Mouse (Mus musculus): ENCODE measurements around the gene Fam219b. TPM values are rescaled to one million over a fixed set of nuclear protein-coding genes. Genes with fewer than 3 reads are reported as not detected.

Gene Fam219b
- polyA plus RNA-seq (2016; fragmentation: Nextera tagmentation; extraction: Ambion mirVana): 19.6 and 20.2 TPM in 2 replicates

DNA sequence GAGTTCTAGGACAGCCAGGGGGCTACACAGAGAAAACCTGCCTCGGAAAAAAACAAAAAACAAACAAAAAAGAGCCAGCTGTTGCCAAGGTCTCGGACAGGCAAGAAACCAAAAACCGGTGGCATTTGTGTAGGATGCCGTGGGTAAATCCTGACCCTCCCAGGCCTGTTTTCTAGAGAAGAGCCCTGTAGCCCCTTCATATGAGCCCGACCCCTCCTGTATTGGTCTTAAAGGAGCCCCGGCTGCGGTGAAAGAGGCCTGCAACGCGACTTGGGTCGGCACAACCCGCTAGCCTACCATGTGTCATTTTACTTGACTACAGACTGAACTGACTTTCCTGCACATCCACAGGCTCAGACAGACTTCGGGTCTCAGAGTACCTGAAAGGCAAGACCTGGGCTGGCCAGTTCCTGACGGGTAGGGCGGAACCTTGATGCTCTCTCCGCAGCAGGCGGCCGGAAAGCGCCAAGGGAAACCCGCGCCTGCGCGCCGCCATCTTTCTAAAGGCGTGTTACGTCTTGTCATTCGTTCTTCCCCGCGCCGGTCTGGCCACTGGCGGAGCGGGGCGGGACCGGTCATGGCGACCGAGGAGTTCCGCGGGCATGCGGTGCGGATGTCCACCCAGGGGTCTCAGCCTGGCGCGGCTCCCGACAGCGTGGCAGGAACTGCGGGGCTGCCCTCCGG is at the start of gene Fam219b:
TSS of gene Fam219b (plus strand) at position 485 of the 684 bp plus-strand sequence.
- Histone ChIP-seq H3K4me1 (peaks cover 18% of the 10 kb centered on the region), H3K36me3 (peaks cover 43% of the 10 kb centered on the region), H3K9ac (peak within 1 kb of the TSS; percentile 83), H3K27me3 (replicated peaks) (no peaks in the 10 kb centered on the region), H3K27ac (peak within 1 kb of the TSS; percentile 57; the same call in 1 of the 2 replicates), H3K4me3 (peak within 1 kb of the TSS; percentile 76), H3K9me3 (no peaks in the 10 kb centered on the region), H3K4me2 (replicated peaks) (peak within 1 kb of the TSS; percentile 86)
- peak; percentile 84 for ATAC-seq (ENCODE audit: low FRiP score, low read depth)
- WGBS: 2% methylated on average over 45 of the region's 45 CpGs

DNA sequence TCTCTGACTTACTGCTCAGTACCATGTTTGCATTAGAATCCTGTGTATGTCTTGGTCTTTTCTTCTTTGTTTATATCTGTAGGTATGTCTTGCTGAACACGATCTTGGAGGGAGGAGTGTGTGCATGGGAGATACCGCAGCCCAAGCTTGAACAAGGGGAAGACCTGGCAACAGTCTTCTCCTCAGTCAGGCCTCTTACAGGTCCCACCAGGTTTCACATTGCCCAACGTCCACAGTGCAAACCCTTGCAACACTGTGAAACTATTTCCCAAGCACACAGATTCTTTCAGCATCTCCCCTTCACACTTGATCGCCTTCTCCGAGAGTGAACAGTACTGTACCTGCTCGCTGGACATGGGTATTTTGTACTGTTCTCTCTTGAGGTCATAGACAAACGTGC is 49.5 kb upstream of the Fam219b start:
- Histone ChIP-seq H3K36me3 (no peaks in the 10 kb centered on the region), H3K9me3 (no peaks in the 10 kb centered on the region), H3K4me2 (replicated peaks) (no peak overlapping the region), H3K27me3 (replicated peaks) (no peaks in the 10 kb centered on the region; the same call in 1 of the 2 replicates), H3K27ac (no peak overlapping the region), H3K4me1 (0 out of 2 replicates have a peak, but pooled peaks cover 3% of the 10 kb centered on the region), H3K4me3 (no peak overlapping the region), H3K9ac (no peak overlapping the region)
- ATAC-seq (ENCODE audit: low FRiP score, low read depth): no peak
- WGBS: 78% methylated on average over 7 of the region's 7 CpGs

DNA sequence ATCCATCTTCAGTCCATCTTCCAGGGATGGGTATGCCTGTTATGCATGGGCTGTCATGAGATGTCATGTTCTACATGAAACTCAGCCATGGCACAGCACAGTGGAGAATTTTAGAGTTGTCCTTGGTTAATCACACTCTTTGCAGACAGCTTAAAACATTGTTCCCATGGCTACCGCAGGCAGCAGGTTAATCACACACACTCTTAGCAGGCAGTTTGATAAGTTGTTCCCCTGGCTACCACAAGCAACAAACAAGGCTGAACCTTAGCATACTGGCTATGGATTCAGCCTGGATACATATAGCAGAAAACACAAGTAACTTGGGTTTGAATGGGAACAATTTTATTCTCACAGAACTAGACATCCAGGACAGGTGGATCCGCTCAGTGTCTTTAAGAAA is 43.8 kb upstream of the Fam219b start:
- Histone ChIP-seq H3K9me3 (no peaks in the 10 kb centered on the region), H3K9ac (no peak overlapping the region), H3K36me3 (no peaks in the 10 kb centered on the region), H3K4me1 (peaks cover 4% of the 10 kb centered on the region; the same call in 1 of the 2 replicates), H3K4me3 (no peak overlapping the region), H3K27ac (no peak overlapping the region), H3K4me2 (replicated peaks) (no peak overlapping the region), H3K27me3 (replicated peaks) (peaks cover 3% of the 10 kb centered on the region; the same call in 1 of the 2 replicates)
- no peak for ATAC-seq (ENCODE audit: low FRiP score, low read depth)
- WGBS: 94% methylated on average over 2 of the region's 2 CpGs

DNA sequence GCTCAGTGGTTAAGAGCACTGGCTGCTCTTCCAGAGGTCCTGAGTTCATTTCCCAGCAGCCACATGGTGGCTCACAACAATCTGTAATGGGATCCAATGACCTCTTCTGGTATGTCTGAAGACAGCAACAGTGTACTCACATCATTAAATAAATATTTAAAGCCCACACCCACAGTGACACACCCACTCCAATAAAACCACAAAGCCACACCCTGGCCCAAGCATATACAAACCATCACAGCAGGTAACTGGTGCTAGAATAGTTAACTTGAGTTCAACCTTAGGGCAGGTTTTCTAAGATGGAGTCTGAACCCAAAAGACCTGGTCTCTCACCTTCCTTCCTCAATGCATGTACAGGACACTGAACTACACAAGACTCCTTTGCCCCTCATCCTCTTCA is 42.4 kb upstream of the Fam219b start:
- no peak for ATAC-seq (ENCODE audit: low FRiP score, low read depth)
- Histone ChIP-seq H3K27me3 (replicated peaks) (peaks cover 7% of the 10 kb centered on the region), H3K36me3 (no peaks in the 10 kb centered on the region), H3K9ac (no peak overlapping the region), H3K4me3 (no peak overlapping the region), H3K27ac (no peak overlapping the region), H3K4me2 (replicated peaks) (no peak overlapping the region), H3K4me1 (peaks cover 6% of the 10 kb centered on the region; the same call in 1 of the 2 replicates), H3K9me3 (no peaks in the 10 kb centered on the region)

GRCm38 (mm10) chr9:57497236-57497635 is 40.1 kb upstream of the Fam219b start:
- Histone ChIP-seq H3K27me3 (replicated peaks) (peaks cover 24% of the 10 kb centered on the region), H3K4me3 (no peak overlapping the region), H3K36me3 (no peaks in the 10 kb centered on the region), H3K9me3 (no peaks in the 10 kb centered on the region), H3K4me2 (replicated peaks) (no peak overlapping the region), H3K9ac (no peak overlapping the region), H3K4me1 (peaks cover 19% of the 10 kb centered on the region), H3K27ac (no peak overlapping the region)
- no peak for ATAC-seq (ENCODE audit: low FRiP score, low read depth)
- WGBS: 76% methylated on average over 5 of the region's 5 CpGs

DNA sequence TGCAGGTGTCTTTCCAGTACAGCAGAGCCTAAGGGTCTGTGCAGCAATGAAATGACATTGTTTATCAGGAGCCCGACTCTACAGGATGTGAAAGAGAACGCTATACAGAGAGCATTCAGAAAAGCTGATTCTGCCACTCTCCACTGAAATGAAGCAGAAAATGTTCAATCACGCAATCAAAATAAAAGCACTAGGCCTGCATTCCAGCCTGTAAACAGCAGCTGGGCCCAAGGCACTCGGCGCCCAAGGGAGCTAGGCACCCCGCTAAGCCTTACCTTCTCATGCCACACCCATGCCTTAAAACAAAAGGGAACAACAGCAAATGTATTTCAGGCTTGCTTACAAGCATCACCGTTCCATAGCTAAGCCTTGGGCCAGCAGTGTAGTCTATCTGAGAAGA is 38.8 kb upstream of the Fam219b start:
- Histone ChIP-seq H3K4me1 (peaks cover 32% of the 10 kb centered on the region), H3K27ac (no peak overlapping the region), H3K9me3 (no peaks in the 10 kb centered on the region), H3K36me3 (no peaks in the 10 kb centered on the region), H3K27me3 (replicated peaks) (peaks cover 37% of the 10 kb centered on the region), H3K4me3 (no peak overlapping the region), H3K9ac (no peak overlapping the region), H3K4me2 (replicated peaks) (no peak overlapping the region)
- ATAC-seq (ENCODE audit: low FRiP score, low read depth): no peak
- 58% methylated on average over 7 of the region's 7 CpGs for WGBS

- Histone ChIP-seq H3K4me1 (peaks cover 57% of the 10 kb centered on the region), H3K36me3 (no peaks in the 10 kb centered on the region), H3K9ac (no peak overlapping the region), H3K4me3 (peak overlapping the region; percentile 7; the same call in 1 of the 2 replicates), H3K27ac (peak overlapping the region; percentile 50; the same call in 1 of the 2 replicates), H3K27me3 (replicated peaks) (peaks cover 66% of the 10 kb centered on the region), H3K9me3 (no peaks in the 10 kb centered on the region), H3K4me2 (replicated peaks) (peak overlapping the region; percentile 52)
- no peak; the same call in 1 of the 2 replicates for ATAC-seq (ENCODE audit: low FRiP score, low read depth)
- 6% methylated on average over 13 of the region's 13 CpGs for WGBS
These were observed 35.9 kb upstream of the Fam219b start for GRCm38 (mm10) chr9:57501452-57501851.

GRCm38 (mm10) chr9:57501861-57502260 is 35.5 kb upstream of the Fam219b start:
- ATAC-seq (ENCODE audit: low FRiP score, low read depth): peak; percentile 67
- Histone ChIP-seq H3K4me2 (replicated peaks) (peak overlapping the region; percentile 52), H3K27me3 (replicated peaks) (peaks cover 65% of the 10 kb centered on the region), H3K36me3 (no peaks in the 10 kb centered on the region), H3K4me3 (peak overlapping the region; percentile 7; the same call in 1 of the 2 replicates), H3K27ac (peak overlapping the region; percentile 50; the same call in 1 of the 2 replicates), H3K4me1 (peaks cover 57% of the 10 kb centered on the region), H3K9me3 (no peaks in the 10 kb centered on the region), H3K9ac (no peak overlapping the region)
- WGBS: under 1% methylated on average over 20 of the region's 20 CpGs

DNA sequence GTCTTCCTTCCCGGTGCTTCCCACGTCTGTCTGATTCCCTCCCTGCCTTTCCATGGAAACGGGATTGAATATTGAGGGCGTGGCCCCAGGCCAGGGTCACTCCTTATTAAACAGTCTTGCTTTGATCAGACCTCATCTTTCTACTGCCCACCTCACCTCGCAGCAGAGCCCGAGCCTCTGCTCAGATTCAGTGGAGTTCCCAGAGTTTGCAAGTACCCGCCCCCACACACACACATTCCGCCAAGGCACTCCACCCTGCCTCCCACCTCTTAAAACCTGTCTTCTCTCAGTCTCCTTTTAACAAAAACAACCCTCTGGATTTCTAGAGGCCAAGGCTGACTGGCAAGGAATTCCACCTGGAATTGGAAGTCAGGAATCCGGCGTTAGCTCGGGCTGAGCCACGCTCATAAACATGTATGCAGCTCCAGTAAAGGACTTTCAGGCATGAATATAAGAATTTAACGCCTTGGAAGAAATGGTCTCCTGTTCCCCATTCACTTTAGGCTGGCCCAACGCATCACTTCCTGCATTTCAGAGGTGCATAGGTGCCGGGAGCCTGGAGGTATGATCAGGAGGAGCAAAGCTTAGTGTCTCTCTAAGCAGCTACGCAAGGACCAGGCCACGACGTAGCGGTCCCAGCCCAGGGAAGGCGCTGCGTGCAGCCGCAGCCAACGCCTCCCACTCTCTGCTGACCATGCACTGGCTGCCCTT is 34.3 kb upstream of the Fam219b start:
- peak overlapping the region; percentile 36; the same call in 1 of the 2 replicates for H3K4me3 ChIP-seq

DNA sequence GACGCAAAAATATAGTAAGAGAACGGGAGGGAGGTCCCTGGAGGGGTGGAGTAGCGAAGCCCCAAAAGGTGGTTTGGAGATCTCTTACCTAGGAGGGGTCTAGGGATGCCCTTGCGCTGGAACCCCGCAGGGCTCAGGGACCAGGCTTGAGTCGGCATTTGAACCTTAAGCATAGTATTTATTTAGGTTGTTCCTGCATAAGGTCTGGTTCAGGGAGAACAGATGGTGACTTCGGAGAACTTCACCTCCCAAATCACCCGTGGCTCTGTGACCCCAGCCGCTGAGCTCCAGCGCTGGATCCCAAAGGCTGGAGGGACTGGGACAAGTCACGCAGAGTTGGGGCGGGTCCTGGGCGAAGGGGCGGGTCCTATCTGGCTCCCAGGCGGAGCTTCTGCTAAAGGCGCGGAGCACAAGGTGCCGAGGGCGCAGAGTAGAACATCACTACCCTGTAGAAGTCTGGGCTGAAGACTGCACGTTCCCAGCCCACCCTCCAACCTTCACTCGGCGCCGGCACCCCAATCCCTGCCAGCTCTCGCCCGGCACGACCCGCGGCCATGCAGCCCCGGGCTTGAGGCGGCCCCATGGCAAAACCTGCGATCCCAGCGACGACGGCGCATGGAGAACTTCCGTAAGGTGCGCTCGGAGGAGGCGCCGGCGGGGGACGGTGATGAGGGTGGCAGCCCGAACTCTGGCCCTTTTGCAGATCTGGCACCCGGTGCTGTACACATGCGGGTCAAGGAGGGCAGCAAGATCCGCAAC is 33.5 kb upstream of the Fam219b start, which contains the start of gene Rpp25:
TSS of gene Rpp25 (plus strand) at position 405 of the 759 bp plus-strand sequence.
- peak within 1 kb of the TSS; percentile 47 for H3K9ac ChIP-seq
- no peaks in the 10 kb centered on the region for H3K9me3 ChIP-seq
- peak within 1 kb of the TSS; percentile 80 for H3K4me2 ChIP-seq (replicated peaks)
- peak within 1 kb of the TSS; percentile 36 for H3K4me3 ChIP-seq
- no peaks in the 10 kb centered on the region for H3K36me3 ChIP-seq
- WGBS: under 1% methylated on average over 46 of the region's 46 CpGs
- no peak within 1 kb of the TSS for H3K27ac ChIP-seq
- peaks cover 51% of the 10 kb centered on the region for H3K4me1 ChIP-seq
- H3K27me3 ChIP-seq (replicated peaks): peaks cover 64% of the 10 kb centered on the region
- ATAC-seq (ENCODE audit: low FRiP score, low read depth): peak; percentile 55; the same call in 1 of the 2 replicates

More for the DNA sequence above, 34.3 kb upstream of the Fam219b start:
- Histone ChIP-seq H3K36me3 (no peaks in the 10 kb centered on the region), H3K27me3 (replicated peaks) (peaks cover 64% of the 10 kb centered on the region), H3K9me3 (no peaks in the 10 kb centered on the region), H3K4me1 (peaks cover 57% of the 10 kb centered on the region), H3K9ac (peak overlapping the region; percentile 47; the same call in 1 of the 2 replicates), H3K27ac (no peak overlapping the region), H3K4me2 (replicated peaks) (peak overlapping the region; percentile 80)
- 2% methylated on average over 23 of the region's 23 CpGs for WGBS
- no peak for ATAC-seq (ENCODE audit: low FRiP score, low read depth)

GRCm38 (mm10) chr9:57504381-57504700 is 33.0 kb upstream of the Fam219b start:
- 1% methylated on average over 34 of the region's 34 CpGs for WGBS

More at GRCm38 (mm10) chr9:57504381-57504700, 33.0 kb upstream of the Fam219b start:
- H3K9me3 ChIP-seq: no peaks in the 10 kb centered on the region
- peaks cover 51% of the 10 kb centered on the region for H3K4me1 ChIP-seq
- peak; percentile 41; the same call in 1 of the 2 replicates for ATAC-seq (ENCODE audit: low FRiP score, low read depth)
- H3K27me3 ChIP-seq (replicated peaks): peaks cover 64% of the 10 kb centered on the region
- peak overlapping the region; percentile 80 for H3K4me2 ChIP-seq (replicated peaks)
- H3K4me3 ChIP-seq: peak overlapping the region; percentile 36
- H3K36me3 ChIP-seq: no peaks in the 10 kb centered on the region
- H3K9ac ChIP-seq: peak overlapping the region; percentile 47
- H3K27ac ChIP-seq: no peak overlapping the region

All from neural tube, embryonic 12.5 days (tissue).